Mouse (Mus musculus) cortical plate, adult 2 months (tissue): Measurements from ENCODE around the gene Pknox2.

ENCODE experiments used
- CTCF ChIP-seq: fragments of 200-500 bp; IDR thresholded peaks from 2 replicates; pipeline ENCODE4 v1.5.1; 2011; ENCODE audit warnings: mild to moderate bottlenecking, control low read depth, low read length; ENCODE audit not compliant: insufficient read depth; ENCODE audit errors: extremely low read depth
- POLR2A ChIP-seq: fragments of 200-500 bp; IDR thresholded peaks from 2 replicates; pipeline ENCODE4 v1.6.1; 2011; ENCODE audit warnings: mild to moderate bottlenecking, low read length, control low read depth; ENCODE audit not compliant: insufficient read depth; ENCODE audit errors: extremely low read depth

DNA sequence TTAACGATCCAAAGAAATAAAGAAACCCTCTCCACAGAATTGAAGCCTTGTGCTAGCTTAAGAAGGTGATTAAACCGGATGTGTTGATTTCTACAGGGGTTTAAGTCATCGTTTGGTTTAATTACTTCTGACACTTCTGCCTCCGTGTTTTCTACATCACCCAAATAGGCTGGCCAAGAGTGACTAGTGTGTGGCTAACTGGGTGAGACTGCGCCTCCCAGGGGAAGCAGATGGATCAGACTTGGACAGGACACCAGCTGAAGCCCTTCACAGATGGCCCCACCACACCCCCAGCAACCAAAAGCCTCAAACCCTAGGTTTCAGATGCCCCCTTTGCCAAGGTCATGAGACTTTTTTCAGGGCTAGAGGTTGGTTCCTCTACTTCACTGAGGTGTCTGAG is 205.6 kb downstream of the Pknox2 start:
- TF ChIP-seq POLR2A (no peak), CTCF (no peak)
